Mouse (Mus musculus): ENCODE data around the gene Kdm2a.

Gene Kdm2a

DNA sequence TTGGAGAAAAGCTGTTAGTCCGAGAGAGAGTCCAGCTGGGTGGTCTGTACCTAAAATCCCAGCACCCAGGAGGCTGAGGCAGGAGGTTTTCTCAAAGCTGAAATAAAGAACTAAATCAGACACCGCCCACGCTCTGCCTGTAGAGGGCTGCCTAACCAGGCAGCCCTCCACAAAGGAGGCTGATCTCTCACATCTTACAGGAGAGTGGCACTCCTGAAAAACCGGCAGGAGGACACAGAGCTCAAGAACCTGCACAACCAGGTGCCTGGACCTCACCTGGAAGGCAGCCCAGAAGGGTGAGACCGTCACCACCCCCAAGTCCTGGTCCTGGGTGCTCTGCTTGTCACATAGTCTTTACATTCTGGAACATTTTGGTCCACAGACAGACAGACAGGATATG lies 100.2 kb downstream of the Kdm2a start:
- peak; percentile 56 for DNase-seq

DNA sequence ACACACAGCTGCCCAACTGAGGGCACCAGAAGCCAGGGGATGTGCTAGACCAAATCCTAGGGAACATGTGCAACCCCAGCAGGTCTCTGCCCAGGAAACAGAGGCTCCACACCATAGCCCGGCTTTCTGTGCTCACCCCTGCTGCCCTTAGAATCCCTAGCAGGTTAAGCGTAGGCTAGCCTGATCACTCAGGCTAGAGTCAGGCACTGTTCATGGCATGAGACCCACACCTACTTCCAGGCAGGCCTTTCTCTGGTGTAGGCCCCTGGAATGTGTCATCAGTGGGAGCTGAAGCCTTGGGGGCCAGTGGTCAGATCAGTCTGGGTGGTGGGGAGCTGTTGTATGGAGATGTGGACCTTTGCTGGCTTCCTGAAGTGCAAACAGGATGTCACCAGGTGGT lies 101.5 kb downstream of the Kdm2a start:
- peak; percentile 35 for DNase-seq

DNA sequence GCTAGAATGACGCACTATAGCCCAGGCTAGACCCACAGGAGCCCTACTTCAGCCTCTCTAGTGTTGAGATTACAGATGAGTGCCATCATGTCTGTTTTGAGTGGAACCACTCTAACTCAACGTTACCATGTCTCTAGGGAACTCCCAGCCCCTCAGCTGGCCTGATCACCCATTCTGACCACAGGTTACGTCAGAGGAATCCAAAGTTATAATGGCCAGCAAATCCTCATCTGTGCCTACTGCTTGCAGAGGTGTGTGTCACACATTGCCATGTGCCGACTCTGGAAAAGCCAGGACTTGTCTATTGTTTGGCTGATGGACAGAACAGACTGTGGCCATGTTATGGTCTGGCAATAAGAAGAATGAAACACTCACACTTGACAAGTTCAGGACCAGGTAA lies 102.7 kb downstream of the Kdm2a start:
- no peak for DNase-seq

DNA sequence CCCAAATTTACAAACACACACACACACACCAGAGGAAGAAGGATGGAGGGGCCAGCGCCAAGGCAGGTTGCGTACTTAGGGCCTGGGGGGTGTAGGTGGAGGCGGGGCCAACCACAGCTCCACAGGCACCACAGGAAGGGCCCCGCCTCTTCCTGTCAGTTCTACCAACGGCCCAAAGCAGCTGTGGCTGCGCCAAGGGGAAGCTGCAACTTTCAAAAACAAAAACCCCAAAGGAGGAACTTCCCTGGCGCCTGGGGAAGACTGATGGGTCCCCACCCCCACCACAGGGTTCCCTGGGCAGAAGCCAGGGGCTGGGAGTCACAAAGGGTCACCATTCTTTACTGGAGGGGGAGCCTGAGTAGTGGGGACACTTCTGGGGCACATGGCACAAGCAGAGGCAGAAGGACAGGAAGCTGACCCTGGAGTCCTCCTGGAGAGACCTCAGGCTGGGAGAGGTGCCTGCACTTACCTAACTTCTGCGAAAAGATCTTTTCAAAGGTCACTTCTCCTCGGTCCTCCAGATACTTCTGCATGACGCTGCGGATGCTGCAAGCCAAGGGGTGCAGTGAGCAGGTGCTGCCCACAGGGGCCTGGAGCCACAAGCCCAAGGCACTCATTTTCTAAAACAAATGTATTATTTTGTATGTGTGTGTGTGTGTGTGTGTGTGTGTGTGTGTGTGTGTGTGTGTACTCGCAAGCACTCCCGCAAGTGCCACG lies 103.5 kb downstream of the Kdm2a start:
- peak; percentile 89 for DNase-seq

DNA sequence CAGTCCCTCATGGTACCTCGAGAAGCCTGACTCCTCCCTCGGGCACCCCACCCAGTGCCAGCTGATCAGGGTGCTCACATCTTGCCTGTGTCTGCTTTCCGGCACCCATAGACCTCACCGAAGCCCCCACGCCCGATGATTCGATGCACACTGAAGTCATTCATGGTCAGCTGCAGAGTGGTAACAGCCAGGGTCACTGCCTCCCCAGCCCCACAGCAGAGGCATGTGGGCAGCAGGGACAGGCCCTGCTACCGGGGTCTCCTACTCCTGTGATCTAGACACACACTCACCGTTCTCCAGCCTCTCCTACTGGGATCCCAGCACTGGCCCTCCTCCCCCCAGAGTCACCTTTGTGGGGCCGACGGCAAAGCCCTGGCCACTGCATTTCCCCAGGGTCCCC lies 106.9 kb downstream of the Kdm2a start:
- no peak for DNase-seq

DNA sequence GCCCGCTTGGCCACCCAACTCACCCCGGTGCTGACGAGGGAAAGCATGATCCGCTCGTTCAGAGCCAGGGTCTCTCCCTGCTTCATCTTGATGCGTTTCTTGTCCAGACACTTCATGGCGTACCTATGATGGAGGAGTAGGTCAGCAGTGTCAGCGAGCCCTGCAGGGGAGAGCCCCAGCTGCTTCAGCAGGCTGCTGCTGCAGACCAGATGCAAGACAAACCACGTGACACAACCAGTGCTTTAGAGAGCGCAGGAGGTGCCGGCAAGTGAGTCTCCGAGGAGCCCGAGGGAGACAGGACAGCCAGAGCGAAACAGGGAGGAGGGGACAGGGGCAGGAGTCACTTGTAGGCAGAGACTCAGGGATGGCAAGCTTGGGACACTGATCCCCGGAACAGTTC lies 107.3 kb downstream of the Kdm2a start:
- DNase-seq, result peak; percentile 21

DNA sequence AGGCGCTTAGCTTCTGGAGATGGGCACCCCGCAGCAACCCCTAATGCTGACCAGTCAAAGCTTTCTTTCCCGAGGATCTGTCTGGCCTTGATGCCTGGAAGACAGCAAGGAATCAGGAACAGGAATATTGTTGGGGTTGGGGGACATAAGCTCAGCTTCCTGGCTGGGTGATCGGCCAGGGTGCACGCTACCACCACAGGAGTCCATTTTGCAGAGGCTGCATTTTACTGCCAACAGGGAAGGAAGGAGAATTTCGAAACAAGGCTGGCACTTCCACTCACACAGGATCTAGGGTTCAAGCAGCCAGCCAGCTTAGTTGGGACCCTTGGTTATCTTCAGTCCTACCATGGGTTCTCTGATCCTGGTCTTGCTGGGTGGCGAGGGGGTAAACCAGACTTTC lies 114.4 kb downstream of the Kdm2a start:
- DNase-seq, result no peak

DNA sequence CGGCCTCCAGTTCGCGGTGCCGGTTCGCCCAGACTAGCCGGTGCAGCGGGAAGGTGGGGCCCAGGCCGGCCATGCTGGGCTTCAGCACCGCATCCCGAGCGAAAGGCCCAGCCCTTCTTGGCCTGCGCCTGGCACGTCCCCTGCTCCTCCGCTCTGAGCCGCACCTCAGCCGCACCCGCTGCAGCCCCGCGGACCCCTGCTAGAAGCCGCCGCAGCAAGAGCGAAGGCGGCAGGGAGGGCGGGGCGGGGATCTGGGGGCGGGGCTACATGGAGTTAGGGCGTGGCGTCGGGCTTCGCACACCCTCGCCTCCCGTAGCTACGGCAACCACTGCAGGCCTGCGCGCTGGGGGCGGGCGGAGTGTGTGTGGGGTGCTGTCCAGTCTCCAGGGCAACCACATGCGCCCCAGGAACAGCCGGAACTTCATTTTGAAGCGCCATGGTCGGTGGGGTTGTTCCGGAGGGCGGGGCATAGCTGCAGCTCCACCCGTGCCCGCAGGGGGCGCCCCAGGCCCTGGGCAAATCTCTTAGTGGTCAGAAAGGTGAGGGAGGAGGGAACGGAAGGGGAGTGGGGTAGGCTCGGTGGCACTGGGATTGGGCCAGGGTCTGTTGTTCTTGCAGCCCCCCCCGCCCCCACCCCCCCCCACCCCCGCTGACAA lies 115.1 kb downstream of the Kdm2a start, which contains the start of gene Ankrd13d:
Ankrd13d (minus strand) TSS at position 240 of the 656 bp plus-strand sequence.
- DNase-seq, result peak; percentile 94

DNA sequence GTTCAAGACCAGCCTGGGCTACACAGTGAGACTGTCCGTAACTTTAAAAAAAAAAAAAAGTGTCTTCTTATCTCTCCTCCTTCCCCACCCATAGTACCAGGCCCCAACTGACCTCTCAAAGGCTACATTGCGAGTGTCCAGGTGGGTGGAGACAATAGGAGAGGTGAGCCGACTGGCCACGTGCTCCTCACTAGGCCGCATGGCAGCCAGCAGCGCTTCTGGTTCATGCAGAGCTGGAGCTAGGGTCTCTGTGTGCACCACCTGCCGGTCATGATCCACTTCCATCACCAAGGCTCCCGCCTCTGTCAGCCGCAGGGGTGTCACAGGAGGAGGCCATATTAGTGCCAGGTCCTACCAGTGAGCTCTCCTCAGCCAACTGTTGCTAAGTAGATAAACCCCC lies 117.7 kb downstream of the Kdm2a start:
- DNase-seq, result no peak

DNA sequence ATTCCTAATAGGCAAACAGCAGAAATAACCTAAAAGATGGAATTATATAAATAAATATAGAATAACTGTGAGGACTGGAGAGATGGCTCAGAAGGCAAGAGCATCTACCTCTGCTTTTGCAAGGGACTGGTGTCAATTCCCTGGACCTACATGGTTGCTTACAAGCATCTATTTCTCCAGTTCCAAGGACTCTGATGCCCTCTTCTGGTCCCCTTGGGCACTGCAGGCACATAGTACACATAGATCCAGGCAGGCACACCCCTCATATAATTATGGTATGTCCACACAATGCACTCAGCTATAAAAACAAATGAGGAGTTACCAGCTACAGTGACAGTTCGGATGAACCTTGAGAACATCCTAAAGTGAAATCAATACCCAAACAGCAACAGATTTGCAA lies 118.6 kb downstream of the Kdm2a start:
- DNase-seq, result peak; percentile 58

DNA sequence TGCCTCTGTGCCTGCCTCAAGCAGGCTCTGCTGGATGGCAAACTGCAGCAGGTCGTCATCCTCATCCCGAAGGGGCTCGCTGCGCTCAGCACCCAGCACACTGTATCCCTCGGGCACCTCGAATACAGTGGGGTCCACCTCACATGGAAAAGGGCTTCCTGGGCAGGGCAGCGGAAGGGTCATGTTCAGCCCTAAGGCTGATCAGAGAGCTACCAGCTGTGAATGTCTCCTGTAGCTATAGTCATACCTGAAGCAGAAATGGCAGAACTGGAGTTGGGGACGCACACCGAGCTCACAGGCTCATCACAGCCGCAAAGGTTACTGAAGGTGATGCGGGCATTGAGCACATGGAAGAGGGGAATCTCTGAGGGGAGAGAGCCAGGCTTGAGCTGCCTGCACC lies 127.1 kb downstream of the Kdm2a start:
- DNase-seq, result no peak

DNA sequence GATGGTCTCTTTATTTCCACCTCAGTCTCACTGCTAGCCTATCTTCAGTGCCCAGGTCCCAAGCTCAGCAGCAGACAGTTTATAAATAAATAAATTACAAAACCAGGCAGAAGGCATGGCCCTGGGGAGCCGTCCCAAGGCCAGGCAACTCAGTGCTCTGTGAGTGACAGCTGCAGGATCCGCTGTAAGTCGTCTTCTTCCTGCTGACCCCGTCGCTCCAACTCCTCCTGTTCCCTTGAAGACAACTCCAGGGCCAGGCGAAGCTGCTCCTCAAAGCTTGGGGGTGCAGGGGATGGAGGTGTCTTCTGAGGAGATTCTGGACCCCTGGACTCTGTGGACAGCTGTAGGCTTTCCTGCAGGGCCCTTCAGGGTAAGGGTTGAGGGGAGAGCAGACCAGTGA lies 127.9 kb downstream of the Kdm2a start:
- DNase-seq, result no peak

DNA sequence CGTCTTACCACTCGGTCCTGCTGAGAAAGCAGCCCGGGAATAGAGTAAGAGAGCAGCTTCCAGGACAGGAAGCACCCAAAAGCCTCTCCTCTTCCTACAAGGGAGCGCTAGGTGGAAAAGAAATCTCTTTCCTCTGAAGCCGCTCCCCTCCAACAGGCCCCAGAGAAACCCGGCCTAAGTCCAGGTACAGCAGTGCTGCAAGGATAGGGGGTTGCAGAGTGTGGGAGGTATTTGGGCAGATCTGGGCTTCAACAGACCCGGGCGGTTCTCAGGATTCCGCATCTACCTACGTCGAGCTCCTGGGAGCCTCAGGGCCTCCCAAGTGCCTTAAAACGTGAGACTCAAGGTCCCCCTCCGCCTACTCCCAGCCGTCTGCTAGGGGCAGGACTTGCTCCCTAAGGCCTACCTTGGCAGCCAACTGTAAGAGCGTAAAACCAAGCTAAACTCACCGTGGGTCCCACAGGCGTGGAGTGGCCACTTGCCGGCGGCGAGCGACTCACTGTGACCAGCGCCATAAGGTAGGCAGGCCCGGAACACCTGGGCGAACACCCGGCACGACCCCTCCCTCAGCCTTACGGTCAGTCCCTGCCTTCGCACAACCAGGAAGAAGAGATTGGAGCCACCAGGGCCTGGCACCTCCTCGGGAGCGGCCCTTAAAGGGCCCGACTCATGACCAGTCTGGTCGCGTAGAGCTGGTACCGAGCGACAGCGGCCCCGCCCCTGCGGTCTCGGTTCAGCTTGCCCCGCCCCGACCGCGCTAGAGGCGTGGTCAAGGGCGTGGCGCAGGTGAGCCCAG lies 129.3 kb downstream of the Kdm2a start, which contains the start of gene Ssh3:
Ssh3 (minus strand) TSS at position 615 of the 796 bp plus-strand sequence.
- peak; percentile 77 for DNase-seq

DNA sequence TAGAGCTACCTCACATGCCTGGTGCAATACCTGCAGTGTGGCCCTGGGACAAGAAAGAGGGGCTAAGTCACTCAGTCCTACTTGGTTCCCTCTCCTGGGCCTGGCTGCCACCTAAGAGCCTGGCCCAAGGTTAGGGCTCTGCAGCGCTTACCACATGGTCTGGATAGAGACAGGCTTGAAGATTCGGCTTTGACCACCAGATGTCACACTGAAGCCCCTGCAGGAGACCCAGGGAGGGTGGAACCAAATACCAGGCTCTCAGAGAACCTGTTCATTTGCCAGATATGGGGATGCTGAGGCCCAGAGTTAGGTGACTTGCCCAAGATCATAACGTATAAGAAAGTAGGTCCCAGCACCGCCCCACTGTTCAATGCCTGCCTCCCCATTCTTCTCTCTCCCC lies 132.1 kb downstream of the Kdm2a start:
- DNase-seq, result peak; percentile 42
